Mouse (Mus musculus): ENCODE measurements around the gene Oma1.

GRCm38 (mm10) chr4:103326994-103327393 is 13.4 kb downstream of the Oma1 start:
- TF ChIP-seq POLR2A (IDR thresholded peaks at IDR 0.05; ENCODE audit: low read depth, low read length): no peak
- peak; percentile 5; the same call in 1 of the 2 replicates for TF ChIP-seq CTCF (IDR thresholded peaks at IDR 0.05; ENCODE audit: extremely low read depth, insufficient read depth, insufficient read length, insufficient replicate concordance)
